Mouse (Mus musculus) MEL (cell line): ENCODE results near the gene Gpatch2.

Experiments
- CHD2 ChIP-seq: IDR thresholded peaks from 2 replicates; pipeline ENCODE4 v1.6.1; 2011; ENCODE audit warnings: low read length, improper control_type of control experiment
- CTCF ChIP-seq, 3 experiments: IDR thresholded peaks in 2 of 3; conservative IDR thresholded peaks in 1 of 3; 2 replicates each; pipeline ENCODE4 v1.5.1; 2011 to 2012; ENCODE audit warnings: low read length in 3 of 3, low read depth in 2 of 3, mild to moderate bottlenecking in 2 of 3, improper control_type of control experiment in 1 of 3, inconsistent platforms in 1 of 3, mixed read lengths in 1 of 3, moderate library complexity in 1 of 3; ENCODE audit not compliant: control insufficient read depth in 1 of 3, insufficient read depth in 1 of 3, poor library complexity in 1 of 3, severe bottlenecking in 1 of 3
- EP300 ChIP-seq, 2 experiments: IDR thresholded peaks; 2 replicates each; pipeline ENCODE4 v1.6.1; 2011; ENCODE audit warnings: improper control_type of control experiment in 2 of 2, low read length in 2 of 2, low read depth in 1 of 2, mild to moderate bottlenecking in 1 of 2
- GATA1 ChIP-seq: IDR thresholded peaks from 2 replicates; pipeline ENCODE4 v1.6.1; 2011; ENCODE audit warnings: low read depth, low read length, improper control_type of control experiment
- HCFC1 ChIP-seq: IDR thresholded peaks from 2 replicates; pipeline ENCODE4 v1.6.1; 2012; ENCODE audit warnings: low read depth, mild to moderate bottlenecking, inconsistent platforms, low read length, improper control_type of control experiment, moderate library complexity
- JUND ChIP-seq: IDR thresholded peaks from 2 replicates; pipeline ENCODE4 v1.6.1; 2011; ENCODE audit warnings: low read depth, mild to moderate bottlenecking, improper control_type of control experiment, low read length
- MAX ChIP-seq: IDR thresholded peaks from 2 replicates; pipeline ENCODE4 v1.6.1; 2011; ENCODE audit warnings: low read length, improper control_type of control experiment
- MAZ ChIP-seq: IDR thresholded peaks from 2 replicates; pipeline ENCODE4 v1.6.1; 2012; ENCODE audit warnings: low read depth, mild to moderate bottlenecking, inconsistent platforms, low read length, improper control_type of control experiment
- POLR2AphosphoS2 ChIP-seq: IDR thresholded peaks from 2 replicates; pipeline ENCODE4 v1.6.1; 2011; ENCODE audit warnings: low read length, improper control_type of control experiment
- RCOR1 ChIP-seq: IDR thresholded peaks from 2 replicates; pipeline ENCODE4 v1.6.1; 2012; ENCODE audit warnings: low read depth, mild to moderate bottlenecking, inconsistent platforms, low read length, improper control_type of control experiment
- TCF12 ChIP-seq: IDR thresholded peaks from 2 replicates; pipeline ENCODE4 v1.6.1; 2014; ENCODE audit warnings: low read depth, mild to moderate bottlenecking, inconsistent platforms, low read length, improper control_type of control experiment, moderate library complexity
- ZMIZ1 ChIP-seq: IDR thresholded peaks from 2 replicates; pipeline ENCODE4 v1.6.1; 2012; ENCODE audit warnings: low read depth, mild to moderate bottlenecking, inconsistent platforms, low read length, improper control_type of control experiment, moderate library complexity
- ZNF384 ChIP-seq: IDR thresholded peaks from 2 replicates; pipeline ENCODE4 v1.6.1; 2012; ENCODE audit warnings: low read depth, mild to moderate bottlenecking, inconsistent platforms, low read length, improper control_type of control experiment

GRCm38 (mm10) chr1:187282321-187282720 is 67.0 kb downstream of the Gpatch2 start:
- TF ChIP-seq GATA1: no peak
- TF ChIP-seq CHD2: no peak
- no peak for TF ChIP-seq RCOR1
- TF ChIP-seq ZNF384: no peak
- no peak for TF ChIP-seq CTCF (IDR thresholded peaks at IDR 0.05 in 2 of 3, conservative IDR thresholded peaks at IDR 0.05 in 1 of 3; ENCODE audit: control insufficient read depth in 1 of 3, insufficient read depth in 1 of 3, low read depth in 2 of 3, low read length in 3 of 3, poor library complexity in 1 of 3, severe bottlenecking in 1 of 3)
- no peak for TF ChIP-seq MAX
- TF ChIP-seq POLR2AphosphoS2: no peak
- no peak for TF ChIP-seq TCF12
- no peak for TF ChIP-seq HCFC1
- TF ChIP-seq MAZ: no peak
- TF ChIP-seq JUND: no peak
- no peak for TF ChIP-seq EP300 (IDR thresholded peaks at IDR 0.05; ENCODE audit: low read depth in 1 of 2, low read length in 2 of 2)
- no peak for TF ChIP-seq ZMIZ1
